Mouse (Mus musculus) erythroblast, embryonic 14.5 days (primary cell): ENCODE measurements around the gene Carm1.

ENCODE experiments used
- GATA1 ChIP-seq: IDR thresholded peaks from 2 replicates; pipeline ENCODE4 v1.6.1; 2012; ENCODE audit warnings: low read length, inconsistent platforms, mixed read lengths
- TAL1 ChIP-seq: IDR thresholded peaks from 3 replicates; pipeline ENCODE4 v1.6.1; 2012; ENCODE audit warnings: low read length, inconsistent platforms, mixed read lengths

GRCm38 (mm10) chr9:21553607-21554273 lies 7.0 kb downstream of the Carm1 start:
- TF ChIP-seq GATA1 (no peak), TAL1 (no peak)
